Mouse (Mus musculus): ENCODE data around the gene Vmn2r51.
"Not testable (repeated sequence)": the region's sequence is repeated elsewhere in the genome, so short reads cannot be mapped to it uniquely, and the experiment has no call there.

The Vmn2r51 gene

DNA sequence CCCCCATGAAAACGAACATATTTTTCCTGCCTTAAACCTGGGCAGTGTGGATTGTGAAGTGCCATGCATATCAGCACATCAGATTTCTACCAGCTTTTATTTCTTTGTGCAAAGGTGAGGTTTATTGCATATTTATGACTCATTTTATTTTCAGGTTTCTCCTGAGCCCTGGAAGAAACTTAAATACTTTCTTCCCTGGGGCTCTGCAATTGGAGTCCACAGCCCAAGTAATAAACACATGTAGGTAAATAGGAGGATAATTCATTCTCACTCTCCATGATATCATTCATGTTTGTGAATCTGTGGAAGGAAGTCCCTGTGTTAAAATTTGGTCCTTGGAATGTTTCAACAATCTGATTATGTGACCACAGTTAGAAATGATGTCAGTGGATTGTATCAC lies at the start of gene Vmn2r51:
Vmn2r51 (minus strand) TSS at position 101 of the 400 bp plus-strand sequence.
- not testable (repeated sequence) for DNase-seq

- not testable (repeated sequence) for DNase-seq
Observed at GRCm38 (mm10) chr7:10053196-10053595, 52.3 kb downstream of the Vmn2r51 start, which contains the start of gene Vmn2r50. Gene Vmn2r50 (minus strand): TSS chr7:10053296.
